Mouse (Mus musculus) A20 (cell line): Measurements from ENCODE around the gene Sh3pxd2b.

Experiments used
- DNase-seq: peaks from one replicate; pipeline ENCODE4 v3.0.0-alpha.2; 2011; ENCODE audit warnings: low read depth, low spot score

The Sh3pxd2b gene

GRCm38 (mm10) chr11:32347607-32348432, at the start of gene Sh3pxd2b:
Gene Sh3pxd2b, plus strand, starts transcription at chr11:32347820.
- DNase-seq = no peak

GRCm38 (mm10) chr11:32297866-32298531, 49.6 kb upstream of the Sh3pxd2b start:
- no peak for DNase-seq

- no peak for DNase-seq
Observed at GRCm38 (mm10) chr11:32298532-32298918, 49.1 kb upstream of the Sh3pxd2b start.

GRCm38 (mm10) chr11:32299865-32300264, 47.8 kb upstream of the Sh3pxd2b start, which contains the start of gene Hbq1a:
Gene Hbq1a, plus strand, starts transcription at chr11:32300069.
- DNase-seq = peak; percentile 36

- no peak for DNase-seq
Observed at GRCm38 (mm10) chr11:32300279-32301267, 47.0 kb upstream of the Sh3pxd2b start.

- DNase-seq = no peak
Observed at GRCm38 (mm10) chr11:32301506-32301905, 46.1 kb upstream of the Sh3pxd2b start.

GRCm38 (mm10) chr11:32302824-32303419, 44.7 kb upstream of the Sh3pxd2b start:
- no peak for DNase-seq

GRCm38 (mm10) chr11:32303455-32303854, 44.2 kb upstream of the Sh3pxd2b start:
- DNase-seq = no peak

- DNase-seq = no peak
Observed at GRCm38 (mm10) chr11:32307006-32307405, 40.6 kb upstream of the Sh3pxd2b start.

- no peak for DNase-seq
Observed at GRCm38 (mm10) chr11:32309446-32309845, 38.2 kb upstream of the Sh3pxd2b start.

GRCm38 (mm10) chr11:32309928-32310327, 37.7 kb upstream of the Sh3pxd2b start:
- DNase-seq = no peak

- no peak for DNase-seq
Observed at GRCm38 (mm10) chr11:32316009-32316408, 31.6 kb upstream of the Sh3pxd2b start.

GRCm38 (mm10) chr11:32320507-32321195, 27.0 kb upstream of the Sh3pxd2b start:
- no peak for DNase-seq

GRCm38 (mm10) chr11:32321196-32321565, 26.4 kb upstream of the Sh3pxd2b start:
- peak; percentile 83 for DNase-seq

GRCm38 (mm10) chr11:32324609-32325008, 23.0 kb upstream of the Sh3pxd2b start:
- peak; percentile 85 for DNase-seq

- no peak for DNase-seq
Observed at GRCm38 (mm10) chr11:32331075-32331474, 16.5 kb upstream of the Sh3pxd2b start.

GRCm38 (mm10) chr11:32331861-32332260, 15.8 kb upstream of the Sh3pxd2b start:
- DNase-seq = no peak

- DNase-seq = no peak
Observed at GRCm38 (mm10) chr11:32333235-32333634, 14.4 kb upstream of the Sh3pxd2b start.

GRCm38 (mm10) chr11:32336435-32336907, 11.1 kb upstream of the Sh3pxd2b start:
- DNase-seq = no peak

GRCm38 (mm10) chr11:32339131-32339531, 8.5 kb upstream of the Sh3pxd2b start:
- no peak for DNase-seq
